Mouse (Mus musculus) mature B cell (primary cell): ENCODE measurements around the gene Fam131b.

Experiments used
- in situ Hi-C: fragments of 300-500 bp; cut with MboI; formaldehyde crosslinking; loops from 2 replicates; pipeline ENCODE4 v1.14.3; 2019

Fam131b gene

DNA sequence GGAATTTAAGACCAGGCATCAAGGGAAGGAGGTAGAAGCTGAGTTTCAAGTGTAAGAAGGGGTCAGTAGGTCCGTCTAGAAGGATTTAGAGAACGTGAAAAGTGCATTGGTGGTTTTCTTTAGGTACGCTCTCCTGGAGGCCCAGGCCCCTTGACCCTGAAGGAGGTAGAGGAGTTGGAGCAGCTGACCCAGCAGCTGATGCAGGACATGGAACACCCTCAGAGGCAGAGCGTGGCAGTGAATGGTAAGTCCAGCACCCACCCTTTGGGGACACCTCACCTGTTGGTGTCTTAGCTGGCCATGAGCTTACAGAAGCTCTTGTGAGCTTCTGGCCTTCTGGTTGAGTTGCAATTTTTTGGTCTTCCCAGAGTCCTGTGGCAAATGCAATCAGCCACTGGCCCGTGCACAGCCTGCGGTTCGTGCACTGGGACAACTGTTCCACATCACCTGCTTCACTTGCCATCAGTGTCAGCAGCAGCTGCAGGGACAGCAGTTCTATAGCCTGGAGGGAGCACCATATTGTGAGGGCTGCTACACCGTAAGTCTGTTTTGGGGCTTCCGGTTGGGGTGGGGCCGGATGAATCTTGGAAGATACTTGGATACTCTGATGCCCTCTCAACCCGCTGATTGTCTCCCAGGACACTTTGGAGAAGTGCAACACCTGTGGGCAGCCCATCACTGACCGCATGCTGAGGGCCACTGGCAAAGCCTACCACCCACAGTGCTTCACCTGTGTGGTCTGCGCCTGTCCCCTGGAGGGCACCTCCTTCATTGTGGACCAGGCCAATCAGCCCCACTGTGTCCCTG is 31.6 kb upstream of the Fam131b start:
- in situ Hi-C loops, result no loop called here

DNA sequence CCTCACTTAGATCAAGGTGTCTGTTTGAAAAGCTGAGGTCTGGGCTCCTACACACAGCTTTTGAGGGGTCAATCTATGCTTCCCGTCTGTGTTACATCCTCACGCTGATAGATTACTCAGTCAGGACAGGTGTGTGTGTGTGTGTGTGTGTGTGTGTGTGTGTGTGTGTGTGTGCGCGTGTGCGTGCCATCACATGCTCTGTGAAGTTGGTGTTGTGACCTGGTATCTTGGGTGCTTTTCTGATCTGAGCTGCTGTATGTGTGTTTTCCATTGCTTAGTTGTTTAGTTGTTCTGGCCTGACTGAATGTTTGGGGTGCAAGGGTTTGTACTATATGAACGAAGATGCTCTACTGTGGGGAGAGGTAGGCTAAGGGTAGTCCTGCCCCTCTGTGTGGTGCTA is 30.9 kb upstream of the Fam131b start:
- in situ Hi-C loops, result no loop called here

DNA sequence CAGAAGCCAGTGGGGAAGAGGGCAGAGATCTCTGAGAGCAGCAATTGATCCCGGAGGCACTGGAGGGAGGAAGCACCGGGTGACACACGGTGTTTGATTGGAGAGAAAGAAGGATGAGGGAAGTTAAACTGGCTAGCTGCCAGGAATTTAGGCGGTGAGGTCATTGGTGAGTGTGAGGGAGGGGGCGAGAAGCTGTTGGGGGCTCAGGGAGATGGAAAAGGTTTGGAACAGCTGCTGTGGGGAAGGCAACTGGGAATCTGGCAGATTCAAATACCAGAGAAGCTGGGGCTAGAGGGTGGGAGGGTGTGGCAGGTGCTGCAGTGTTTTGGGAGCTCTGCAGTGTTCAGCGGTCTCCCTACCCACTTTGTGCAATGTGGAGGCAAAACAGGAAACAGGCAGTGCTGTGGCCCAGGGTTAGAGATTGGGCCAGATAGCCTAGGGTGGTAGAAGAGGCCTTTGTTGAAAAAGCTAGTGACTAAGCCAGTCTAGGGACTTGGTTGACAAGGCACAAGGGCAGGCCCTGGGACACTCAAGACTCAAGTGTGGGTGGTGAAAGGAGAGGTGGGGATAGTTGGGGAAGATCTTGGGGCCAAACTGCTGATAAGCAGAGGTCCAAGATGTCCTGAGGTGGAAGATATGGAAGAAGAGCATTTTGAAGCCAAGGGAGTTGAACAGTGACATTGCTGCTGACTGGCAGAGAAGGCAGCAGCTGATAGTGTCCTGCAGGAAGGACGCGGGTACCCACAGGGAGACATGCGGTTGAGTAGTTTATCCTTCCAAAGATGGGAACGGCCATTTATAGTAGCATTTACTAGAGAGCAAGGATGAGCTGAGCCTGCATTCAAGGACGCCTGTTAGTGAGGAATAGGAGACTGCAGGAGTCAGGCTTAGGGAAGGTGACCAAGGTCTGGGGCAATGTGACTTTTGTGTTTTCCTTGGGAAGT is 29.9 kb upstream of the Fam131b start:
- in situ Hi-C loops, result no loop called here

DNA sequence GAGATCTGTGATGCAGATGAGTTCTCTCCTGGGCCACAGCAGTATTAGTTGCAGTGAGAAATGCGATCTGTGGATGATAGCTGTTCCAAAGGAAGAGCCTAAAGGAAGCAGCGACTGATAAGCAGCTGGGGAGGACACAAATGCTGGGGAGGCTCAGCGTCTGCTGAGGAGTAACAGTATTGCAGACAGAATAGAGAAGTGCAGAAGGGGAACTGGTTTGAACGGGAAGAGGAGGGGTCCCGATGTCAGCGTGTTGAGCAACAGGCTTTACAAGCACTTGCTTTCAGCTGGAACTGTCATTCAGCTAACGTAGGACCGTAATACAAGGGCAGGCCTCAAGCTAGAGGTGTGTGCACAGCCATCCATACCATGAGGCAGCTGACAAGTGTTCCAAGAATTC is 28.7 kb upstream of the Fam131b start:
- in situ Hi-C loops, result no loop called here

DNA sequence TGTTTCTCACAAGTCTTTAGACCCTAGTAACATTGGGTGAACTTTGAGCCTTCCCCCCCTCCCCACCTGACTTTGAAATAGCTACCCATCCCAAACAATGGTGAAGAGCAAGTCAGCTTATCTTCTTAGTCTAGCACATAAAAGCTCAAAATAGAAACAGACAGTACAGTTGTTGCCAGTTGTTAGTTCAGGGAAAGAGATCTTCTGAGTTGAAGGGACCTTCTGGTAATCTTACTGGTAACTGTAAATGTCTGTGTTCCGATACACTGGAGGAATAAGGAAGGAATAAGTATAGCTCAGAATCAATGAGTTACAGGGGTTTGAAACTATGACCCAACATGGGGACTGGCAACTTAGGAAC is 28.0 kb upstream of the Fam131b start:
- in situ Hi-C loops, result no loop called here

DNA sequence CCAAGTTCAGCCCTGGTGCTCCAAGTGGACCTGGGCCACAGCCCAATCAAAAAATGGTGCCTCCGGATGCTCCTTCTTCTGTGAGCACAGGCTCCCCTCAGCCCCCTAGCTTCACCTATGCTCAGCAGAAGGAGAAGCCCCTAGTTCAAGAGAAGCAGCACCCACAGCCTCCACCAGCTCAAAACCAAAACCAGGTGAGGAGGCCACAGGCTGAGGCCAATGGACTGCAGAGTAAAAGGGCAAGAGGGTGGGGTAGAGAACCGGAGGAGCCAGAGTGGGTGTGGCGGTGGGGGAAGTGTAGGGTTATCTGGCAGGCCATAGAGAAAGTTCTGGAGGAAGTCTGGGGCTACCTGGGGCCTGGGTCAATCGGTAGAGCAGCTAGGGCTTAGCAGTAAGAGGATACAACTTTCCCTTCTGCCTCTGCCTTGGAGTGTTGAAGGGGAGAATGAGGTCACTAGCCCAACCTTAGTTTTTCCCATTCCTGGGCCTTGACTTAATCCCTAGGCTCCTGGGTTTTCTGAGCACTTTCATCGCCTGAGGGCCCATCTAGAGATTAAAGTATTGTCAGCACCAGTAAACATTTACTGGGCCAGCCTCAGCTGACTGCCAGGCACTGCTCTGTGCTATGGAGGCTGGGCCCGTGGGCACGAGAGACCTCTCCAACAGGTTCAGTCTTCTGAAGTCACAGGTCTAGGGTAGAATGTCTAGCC is 27.5 kb upstream of the Fam131b start:
- in situ Hi-C loops, result no loop called here

DNA sequence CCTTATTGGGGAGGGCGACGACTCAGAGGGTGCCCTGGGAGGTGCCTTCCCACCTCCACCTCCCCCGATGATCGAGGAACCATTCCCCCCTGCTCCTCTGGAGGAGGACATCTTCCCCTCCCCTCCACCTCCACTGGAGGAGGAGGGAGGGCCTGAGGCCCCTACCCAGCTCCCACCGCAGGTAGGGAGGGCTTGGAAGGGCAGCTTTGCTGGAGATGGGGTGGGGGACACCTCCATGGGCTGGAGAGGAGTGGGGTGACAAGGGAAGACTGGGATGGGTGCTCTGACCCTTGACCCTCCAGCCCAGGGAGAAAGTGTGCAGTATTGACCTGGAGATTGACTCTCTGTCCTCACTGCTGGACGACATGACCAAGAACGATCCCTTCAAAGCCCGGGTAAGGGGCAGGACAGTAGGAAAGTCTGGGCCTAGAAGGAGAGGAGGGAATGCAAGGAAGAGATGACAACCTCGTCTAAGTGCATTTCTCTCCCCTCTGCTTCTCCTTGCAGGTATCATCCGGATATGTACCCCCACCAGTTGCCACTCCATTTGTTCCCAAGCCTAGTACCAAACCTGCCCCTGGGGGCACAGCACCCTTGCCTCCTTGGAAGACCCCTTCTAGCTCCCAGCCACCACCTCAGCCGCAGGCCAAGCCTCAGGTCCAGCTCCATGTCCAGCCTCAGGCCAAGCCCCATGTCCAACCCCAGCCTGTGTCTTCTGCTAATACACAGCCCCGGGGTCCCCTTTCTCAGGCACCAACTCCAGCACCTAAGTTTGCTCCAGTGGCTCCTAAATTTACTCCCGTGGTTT is 26.7 kb upstream of the Fam131b start:
- in situ Hi-C loops, result no loop called here

DNA sequence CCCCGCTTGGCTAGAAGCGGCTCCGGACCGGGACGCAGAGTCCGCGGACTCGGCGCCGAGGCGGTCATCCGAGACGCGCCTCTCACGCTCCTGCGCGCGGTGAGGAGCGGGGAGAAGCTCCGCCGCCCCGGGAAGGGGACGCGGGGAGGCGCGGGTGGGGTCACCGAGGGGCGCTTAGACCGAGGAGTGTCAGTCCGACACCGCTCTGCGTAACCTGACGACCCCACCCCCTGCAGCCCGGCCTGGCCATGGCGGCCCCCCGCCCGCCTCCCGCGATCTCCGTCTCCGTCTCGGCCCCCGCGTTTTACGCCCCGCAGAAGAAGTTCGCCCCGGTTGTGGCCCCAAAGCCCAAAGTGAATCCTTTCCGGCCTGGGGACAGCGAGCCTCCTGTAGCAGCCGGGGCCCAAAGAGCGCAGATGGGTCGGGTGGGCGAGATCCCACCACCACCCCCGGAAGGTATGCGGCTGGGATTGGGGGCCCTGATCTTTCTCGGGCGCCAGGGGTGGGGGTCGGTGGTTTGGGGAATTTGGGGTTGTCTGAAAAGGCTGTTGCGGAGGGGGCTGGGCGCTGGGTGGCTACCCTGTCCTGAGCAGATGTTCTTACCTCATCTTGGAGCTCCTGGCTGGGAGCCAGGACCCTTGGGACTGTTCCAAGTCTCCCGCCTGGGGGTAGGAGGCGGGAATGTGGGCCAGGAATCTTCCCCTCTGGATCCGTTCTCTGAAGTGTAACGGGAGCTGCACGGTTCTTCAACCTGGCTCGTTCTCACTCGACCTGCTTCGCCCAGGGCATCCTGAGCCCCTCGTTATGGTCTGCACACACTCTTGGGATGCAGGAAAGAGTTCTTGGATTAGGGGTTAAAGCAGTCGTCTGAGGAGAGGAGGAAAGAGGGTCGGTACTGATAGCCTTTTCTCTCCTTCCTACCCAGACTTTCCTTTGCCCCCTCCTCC is 25.9 kb upstream of the Fam131b start:
- in situ Hi-C loops, result no loop called here

DNA sequence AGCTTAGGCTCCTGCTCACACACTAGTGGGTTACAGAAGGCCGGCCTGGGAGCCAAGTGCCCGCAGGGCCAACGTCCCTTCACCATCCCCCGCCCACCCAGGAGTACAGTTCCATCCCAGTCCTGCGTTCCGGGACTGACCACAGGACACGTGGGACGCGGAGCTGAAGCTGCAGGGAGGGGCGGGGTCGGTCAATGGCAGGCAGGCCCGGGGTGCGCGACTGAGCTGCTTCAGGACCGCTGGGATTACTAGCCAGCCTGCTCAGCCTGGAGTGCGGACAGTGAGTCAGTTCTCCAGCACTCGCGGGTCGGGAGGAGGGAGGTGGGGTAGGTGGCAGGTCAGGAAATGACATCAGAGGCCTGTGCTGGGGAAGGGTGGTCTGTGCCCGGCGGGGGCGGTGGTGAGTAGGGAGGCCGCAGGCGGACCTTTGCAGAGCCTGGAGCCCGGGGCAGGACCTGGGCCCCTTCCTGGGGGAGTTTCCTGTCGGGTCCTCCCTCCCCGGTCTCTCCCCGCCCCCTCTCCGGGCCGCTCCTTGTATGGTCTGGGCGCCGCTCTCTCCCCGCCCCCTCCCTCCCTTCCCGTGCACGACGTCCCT is 25.1 kb upstream of the Fam131b start, which contains the start of gene Zyx:
Gene Zyx (plus strand): TSS at position 205 of the 595 bp plus-strand sequence.
- in situ Hi-C loops, result no loop called here

DNA sequence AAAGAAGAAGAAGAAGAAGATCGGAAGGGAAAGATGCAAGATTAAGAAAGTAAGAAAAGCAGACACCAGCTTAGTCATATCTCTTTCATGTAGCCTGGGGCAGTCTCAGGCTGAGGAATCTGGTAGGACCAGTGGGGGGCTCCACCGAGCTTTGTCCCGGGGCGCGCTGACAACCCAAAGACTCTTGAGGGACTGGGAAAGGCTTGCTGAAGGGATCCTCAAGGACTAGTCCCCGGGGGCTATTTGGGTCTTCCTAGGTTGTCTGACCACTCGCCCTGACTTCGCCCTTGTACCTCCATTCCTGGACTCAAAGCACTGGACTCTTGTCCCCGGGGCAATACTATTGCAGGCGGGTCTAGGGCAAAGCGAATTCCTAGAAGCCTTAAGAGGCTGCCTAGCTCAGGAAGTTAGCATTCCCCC is 24.6 kb upstream of the Fam131b start:
- in situ Hi-C loops, result no loop called here

DNA sequence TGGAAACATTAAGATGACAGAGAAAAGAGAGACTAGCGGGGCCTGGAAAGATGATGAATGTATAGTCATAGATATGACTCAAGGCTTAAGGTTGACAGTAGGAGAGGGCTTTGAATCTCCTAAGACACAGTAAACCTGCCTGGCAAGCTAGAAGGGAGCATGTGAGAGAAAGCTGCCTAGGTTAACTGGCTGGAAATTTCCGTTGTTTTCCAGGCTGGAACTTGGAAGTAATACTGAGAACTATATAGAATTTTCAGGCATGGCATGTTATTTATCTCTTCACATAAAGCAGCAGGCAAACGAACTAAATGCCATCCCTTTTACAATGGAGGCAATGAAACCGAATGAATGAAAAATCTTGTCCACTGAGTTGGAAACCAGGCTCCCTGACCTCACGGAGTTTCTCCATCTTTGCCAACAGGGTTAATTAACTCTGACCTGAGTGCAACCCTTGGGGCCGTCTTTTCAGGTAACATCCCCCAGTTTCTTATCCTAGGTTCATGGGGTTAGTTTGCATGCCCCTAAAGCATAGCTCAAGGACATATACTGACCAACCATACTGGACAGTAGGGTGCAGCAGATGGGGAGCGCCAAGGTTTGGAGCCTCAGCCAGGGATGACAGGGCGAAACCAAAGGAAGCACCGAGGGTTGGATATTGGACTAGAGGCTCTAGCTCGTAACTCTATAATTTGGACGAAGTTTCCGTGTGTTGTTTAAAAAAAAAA is 24.0 kb upstream of the Fam131b start:
- in situ Hi-C loops, result no loop called here

DNA sequence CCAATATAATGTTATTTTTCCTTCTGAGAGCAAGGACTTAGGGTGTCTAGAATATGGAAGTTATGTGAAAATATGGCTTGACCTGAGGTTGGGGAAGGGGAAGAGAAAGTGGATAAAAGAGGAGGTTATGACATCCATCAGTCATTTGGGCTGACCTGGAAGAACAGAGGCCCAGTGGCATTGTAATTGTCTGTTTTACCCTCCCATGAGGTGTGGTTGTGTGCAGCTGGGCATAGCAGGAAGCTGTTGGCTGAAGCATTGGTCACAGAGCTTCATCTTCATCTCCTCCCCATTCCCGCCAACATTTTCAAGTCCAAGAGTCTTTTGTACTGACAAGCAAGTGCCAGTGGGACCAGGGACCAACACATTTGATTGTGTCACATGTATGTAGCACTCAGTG is 19.8 kb upstream of the Fam131b start:
- in situ Hi-C loops, result no loop called here

DNA sequence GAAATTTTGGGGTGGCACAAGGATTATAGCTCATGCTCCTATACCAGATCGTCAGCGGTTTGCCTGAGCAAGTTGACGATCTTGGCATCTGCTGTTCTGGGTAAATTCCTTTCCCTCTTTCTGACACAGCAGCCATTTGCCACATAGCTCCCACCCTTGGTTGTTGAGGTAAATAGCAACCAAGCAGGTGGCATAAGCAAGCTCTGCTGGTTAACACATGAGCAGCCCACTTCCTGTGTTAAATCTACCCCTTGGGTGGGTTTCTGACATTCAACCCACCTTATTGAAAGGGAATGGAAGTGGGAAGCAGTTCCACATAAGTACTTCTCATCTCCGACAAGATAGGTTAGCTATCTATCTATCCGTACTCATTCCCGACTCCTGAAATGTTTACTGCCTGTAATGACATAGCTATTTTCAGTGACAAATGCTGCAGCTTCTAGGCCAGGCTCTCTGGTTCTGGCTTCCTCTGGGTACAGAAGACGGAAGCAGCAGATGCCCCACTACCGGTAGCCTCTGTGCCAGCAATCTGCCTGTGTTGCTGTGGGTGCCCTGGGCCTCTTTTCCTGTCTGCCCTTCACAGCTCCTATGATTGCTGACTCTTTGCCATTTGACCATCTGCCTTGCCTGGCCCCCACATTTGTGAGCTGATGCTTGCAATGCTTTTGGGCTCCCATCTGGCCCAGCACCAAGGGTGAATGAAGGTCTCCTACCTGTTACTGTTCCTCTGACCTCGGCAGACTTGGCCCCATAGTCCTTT is 19.1 kb upstream of the Fam131b start:
- in situ Hi-C loops, result no loop called here

DNA sequence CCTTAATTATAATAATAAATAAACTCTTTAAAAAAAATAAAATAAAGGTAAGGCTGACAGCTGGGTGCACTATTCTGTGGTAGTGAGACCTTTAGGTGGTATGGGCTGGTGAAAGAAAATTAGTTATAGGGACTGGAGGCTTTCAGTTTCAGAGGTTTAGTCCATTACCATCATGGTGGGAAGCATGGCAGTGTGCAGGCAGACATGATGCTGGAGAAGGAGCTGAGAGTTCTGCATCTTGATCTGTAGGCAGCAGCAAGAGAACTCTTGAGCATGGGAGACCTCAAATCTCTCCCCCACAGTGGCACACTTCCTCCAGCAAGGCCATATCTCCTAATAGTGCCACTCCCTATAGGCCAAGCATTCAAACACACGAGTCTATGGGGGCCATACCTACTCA is 17.7 kb upstream of the Fam131b start:
- in situ Hi-C loops, result no loop called here

DNA sequence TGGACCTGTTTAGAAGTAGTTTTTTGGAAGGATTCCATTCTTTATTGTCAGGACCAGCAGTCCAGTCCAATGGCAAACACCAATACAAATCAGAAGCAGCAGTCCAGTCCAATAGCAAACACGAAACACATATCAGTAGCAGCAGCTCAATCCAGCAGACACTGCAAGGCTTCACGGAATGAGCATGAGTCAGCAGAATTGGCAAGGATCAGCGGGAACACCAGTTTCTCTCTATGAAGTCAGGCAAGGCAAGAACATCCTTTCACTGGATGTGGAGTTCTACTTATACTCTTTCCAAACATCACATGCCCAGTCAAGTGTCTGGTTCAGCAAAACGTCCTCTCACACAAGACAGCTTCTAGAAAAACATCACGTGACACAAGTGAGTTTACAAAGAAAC is 15.5 kb upstream of the Fam131b start:
- in situ Hi-C loops, result no loop called here

DNA sequence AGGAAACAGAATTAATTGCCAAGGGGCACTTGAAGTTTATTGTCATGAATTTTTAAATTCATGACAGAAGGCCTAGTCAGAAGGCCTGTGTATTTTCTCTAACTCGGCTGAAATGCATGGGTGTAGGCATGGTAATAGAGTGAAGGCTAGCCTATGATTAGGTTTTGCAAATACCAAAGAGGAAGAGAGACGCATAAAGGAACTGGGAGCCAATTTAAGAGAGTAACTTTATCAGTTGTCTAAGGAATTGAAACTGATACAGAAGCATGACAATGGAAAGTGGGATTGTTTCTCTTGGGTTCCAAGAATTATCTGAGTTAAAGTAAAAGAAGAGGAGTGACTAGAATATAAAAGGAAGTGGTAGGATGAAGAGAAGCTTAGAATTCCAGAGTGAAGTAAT is 14.7 kb upstream of the Fam131b start:
- in situ Hi-C loops, result no loop called here

DNA sequence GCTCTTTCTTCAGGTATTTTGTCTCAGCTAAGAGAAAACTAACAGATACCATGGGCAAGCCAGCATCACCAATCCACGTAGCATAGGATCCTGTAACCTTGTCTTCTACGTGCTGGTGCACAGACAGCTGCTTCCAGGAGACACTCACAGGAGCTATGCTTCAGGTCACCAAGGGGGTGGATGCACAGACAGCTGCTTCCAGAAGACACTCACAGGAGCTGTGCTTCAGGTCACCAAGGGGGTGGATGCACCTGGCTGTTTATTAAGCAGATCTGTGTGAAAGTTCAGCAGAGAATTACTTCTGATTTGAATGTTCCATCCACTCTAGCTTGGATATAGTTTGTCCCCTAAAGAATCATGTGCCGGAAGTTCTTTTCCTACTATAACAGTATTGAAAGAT is 6.5 kb upstream of the Fam131b start:
- in situ Hi-C loops, result no loop called here

DNA sequence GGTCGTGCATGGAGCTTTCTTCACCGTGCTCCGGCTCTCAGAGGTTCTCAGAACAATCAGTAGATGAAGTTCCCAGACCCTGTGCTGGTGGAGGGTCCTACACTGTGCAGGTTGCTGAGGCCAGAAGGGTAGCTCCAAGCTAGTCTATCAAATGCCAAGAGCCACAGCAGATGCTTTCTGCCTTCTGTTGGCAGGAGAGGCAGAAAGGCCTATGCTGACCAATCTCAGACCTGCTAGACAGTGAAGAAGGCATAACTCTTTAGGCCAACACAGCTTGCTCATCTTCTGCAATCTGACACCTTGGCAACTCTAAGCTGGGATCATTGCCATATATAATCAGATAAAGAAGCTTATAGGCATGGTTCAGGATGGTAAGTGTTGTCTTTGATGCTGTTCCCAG is 5.8 kb upstream of the Fam131b start:
- in situ Hi-C loops, result no loop called here

DNA sequence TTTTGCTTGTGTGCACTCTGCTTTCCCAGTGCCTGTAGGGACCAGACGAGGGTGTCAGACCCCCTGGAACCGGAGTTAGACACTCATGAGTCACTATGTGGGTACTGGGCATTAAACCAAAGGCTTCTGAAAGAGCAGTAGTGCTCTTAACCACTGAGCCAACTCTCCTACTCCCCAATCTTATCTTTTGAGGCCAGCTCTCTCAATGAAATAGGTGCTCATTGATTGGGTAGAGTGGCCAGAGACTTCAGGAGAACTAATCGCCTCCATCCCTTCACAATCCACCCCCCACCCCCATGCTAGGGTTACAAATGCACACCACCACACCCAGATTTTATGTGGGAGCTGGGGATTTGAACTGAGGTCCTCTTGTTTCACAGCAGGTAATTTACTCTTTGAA is 4.3 kb upstream of the Fam131b start:
- in situ Hi-C loops, result no loop called here
